ENCODE assay signal across 8 mouse cellular contexts in genomic region chr7:137477950-137478620, GRCm38 (mm10). TPM values are rescaled to one million over a fixed set of nuclear protein-coding genes. Genes with fewer than 3 reads are reported as not detected.
A peak's percentile ranks its signal among the peaks of the same experiment; 100 is the strongest.
DNase-seq lines count a peak whose midpoint lies in the region; ATAC-seq and TF ChIP-seq lines count a peak whose summit lies in the region.

No protein-coding gene starts in this region.

- ATAC-seq in hindbrain, embryonic 12.5 days (ENCODE audit: low FRiP score): peak; percentile 88
- peak; percentile 94 for ATAC-seq in lung, postnatal 0 days

- H3K4me3 ChIP-seq in hindbrain, embryonic 12.5 days: peak overlapping the region; percentile 21
- H3K4me3 ChIP-seq in lung, postnatal 0 days (ENCODE audit: low read depth, low read length): no peak overlapping the region

- no peaks in the 10 kb centered on the region for H3K4me1 ChIP-seq in hindbrain, embryonic 12.5 days
- no peaks in the 10 kb centered on the region for H3K4me1 ChIP-seq in lung, postnatal 0 days (ENCODE audit: insufficient read depth, low read depth, low read length)

- H3K4me2 ChIP-seq in hindbrain, embryonic 12.5 days (replicated peaks): peak overlapping the region; percentile 48
- H3K4me2 ChIP-seq in lung, postnatal 0 days (replicated peaks; ENCODE audit: low read depth, low read length): no peak overlapping the region

- H3K27ac ChIP-seq in hindbrain, embryonic 12.5 days: no peak overlapping the region
- H3K27ac ChIP-seq in lung, postnatal 0 days (ENCODE audit: low read length): no peak overlapping the region

- DNase-seq in Muller cell, postnatal 12 days (ENCODE audit: inconsistent ontology term): peak; percentile 93
- DNase-seq in cerebellum, adult 9-11 months: peak; percentile 84
- peak; percentile 66 to 93 for DNase-seq in frontal cortex, postnatal 10 days (ENCODE audit: low spot score in 2 of 2)
- peak; percentile 99 for DNase-seq in layer of hippocampus, postnatal 10 days (ENCODE audit: low spot score in 2 of 2)
- DNase-seq in lung, postnatal 0 days (ENCODE audit: low spot score): peak; percentile 92
- peak; percentile 97 for DNase-seq in ovary, postnatal 14 days (ENCODE audit: low spot score)
- DNase-seq in thymus, postnatal 10 days (ENCODE audit: low spot score in 2 of 2): peak; percentile 73 to 98

- WGBS in hindbrain, embryonic 12.5 days: 15% methylated on average over 30 of the region's 30 CpGs
- WGBS in lung, postnatal 0 days: 14% methylated on average over 30 of the region's 30 CpGs

- no peaks in the 10 kb centered on the region for H3K36me3 ChIP-seq in hindbrain, embryonic 12.5 days
- H3K36me3 ChIP-seq in lung, postnatal 0 days (ENCODE audit: insufficient read depth, low read length): no peaks in the 10 kb centered on the region

- TF ChIP-seq EP300 in lung, postnatal 0 days (IDR thresholded peaks at IDR 0.05): no peak

- H3K9ac ChIP-seq in hindbrain, embryonic 12.5 days: peak overlapping the region; percentile 51; the same call in 1 of the 2 replicates
- H3K9ac ChIP-seq in lung, postnatal 0 days (replicated peaks; ENCODE audit: low read depth): no peak overlapping the region

- peak; percentile 100 for TF ChIP-seq CTCF in lung, postnatal 0 days (IDR thresholded peaks at IDR 0.05)

- no peaks in the 10 kb centered on the region; the same call in 1 of the 2 replicates for H3K27me3 ChIP-seq in hindbrain, embryonic 12.5 days
- H3K27me3 ChIP-seq in lung, postnatal 0 days (replicated peaks; ENCODE audit: insufficient read depth, low read length): no peaks in the 10 kb centered on the region

- H3K9me3 ChIP-seq in hindbrain, embryonic 12.5 days (replicated peaks): no peaks in the 10 kb centered on the region
- no peaks in the 10 kb centered on the region for H3K9me3 ChIP-seq in lung, postnatal 0 days (ENCODE audit: low read length)

RNA-seq across cellular contexts. Expression of gene Glrx3, which starts 40.7 kb away (rescaled TPM):
- polyA plus RNA-seq in hindbrain, embryonic 12.5 days (2016; fragmentation: Nextera tagmentation; extraction: Ambion mirVana): 262 and 266 TPM in 2 replicates
- total RNA-seq in layer of hippocampus, postnatal 10 days (2021): 100 to 1,000 TPM; 136 to 147 TPM
- polyA plus RNA-seq in lung, postnatal 0 days (2015; fragmentation: Nextera tagmentation; extraction: Ambion mirVana): 110 and 113 TPM in 2 replicates
